Mouse (Mus musculus) brown adipose tissue, adult 24 weeks (tissue): ENCODE results near the gene Ice1. TPM values are rescaled to one million over a fixed set of nuclear protein-coding genes. Genes with fewer than 3 reads are reported as not detected.

Experiments used
- H3K27ac ChIP-seq: fragments of 200-500 bp; replicated peaks from 2 replicates; pipeline ENCODE4 v1.5.1; 2012; ENCODE audit warnings: low read depth, mild to moderate bottlenecking, low read length
- H3K4me1 ChIP-seq: fragments of 200-500 bp; 2 replicates; pipeline ENCODE4 v1.6.1; 2012; ENCODE audit warnings: low read length, mixed read lengths; ENCODE audit not compliant: control insufficient read depth, insufficient read depth, insufficient read length
- H3K4me3 ChIP-seq: fragments of 200-500 bp; 2 replicates; pipeline ENCODE4 v1.5.1; 2012; ENCODE audit warnings: low read depth, mild to moderate bottlenecking, low read length, moderate library complexity; ENCODE audit not compliant: insufficient read depth
- polyA plus RNA-seq: library from polyadenylated mRNA; stranded (reverse); fragments of >200 nt; gene quantifications from 2 replicates; pipeline ENCODE4 v1.2.4, GENCODE M21; 2012; ENCODE audit not compliant: missing spikeins, insufficient read depth, insufficient read length

Gene Ice1
- polyA plus RNA-seq, 1 experiment: 5.4 TPM

DNA sequence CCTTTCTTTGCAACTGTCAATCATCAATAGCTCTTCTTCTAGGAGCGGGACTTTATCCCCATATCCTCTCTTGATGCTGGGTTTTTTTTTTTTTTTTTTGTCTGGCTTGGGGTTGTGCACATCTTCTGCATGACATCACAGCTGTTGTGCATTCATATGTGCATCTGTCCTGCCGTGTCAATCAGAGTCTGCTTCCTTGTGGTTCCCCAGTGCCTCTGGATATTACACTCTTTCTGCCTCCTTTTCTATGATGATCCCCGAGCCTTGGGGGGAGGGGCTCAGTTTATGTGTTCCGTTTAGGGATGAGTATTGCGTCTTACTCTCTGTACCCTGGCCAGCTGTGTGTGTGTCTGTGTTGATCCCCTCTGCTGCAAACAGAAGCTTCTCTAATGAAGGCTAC is 84.0 kb downstream of the Ice1 start:
- H3K27ac ChIP-seq: no peak overlapping the region
- no peak overlapping the region for H3K4me3 ChIP-seq
- H3K4me1 ChIP-seq: no peaks in the 10 kb centered on the region

DNA sequence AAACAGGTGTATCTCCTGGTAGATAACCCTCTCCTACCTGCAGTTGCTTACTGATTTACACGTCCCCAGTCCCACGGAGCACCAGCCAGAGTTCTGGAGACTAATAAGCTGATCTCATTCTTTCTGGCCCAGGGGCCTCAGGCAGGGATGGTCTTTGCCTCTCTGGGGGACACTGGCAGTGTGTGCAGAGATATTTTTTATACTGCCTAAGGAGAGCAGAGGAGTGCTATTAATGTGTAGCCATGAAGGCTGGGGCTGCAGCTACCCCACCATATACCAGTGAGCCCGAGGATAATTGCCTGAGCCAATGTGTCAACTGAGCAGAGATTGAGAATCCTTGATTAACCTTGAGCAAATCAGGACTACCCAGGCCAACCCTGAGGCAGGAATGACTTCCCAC is 90.0 kb downstream of the Ice1 start:
- H3K4me3 ChIP-seq: no peak overlapping the region
- no peaks in the 10 kb centered on the region for H3K4me1 ChIP-seq
- H3K27ac ChIP-seq: no peak overlapping the region

- H3K4me1 ChIP-seq: no peaks in the 10 kb centered on the region
- H3K27ac ChIP-seq: no peak overlapping the region
- no peak overlapping the region for H3K4me3 ChIP-seq
These were observed 92.2 kb downstream of the Ice1 start for GRCm38 (mm10) chr13:70545261-70545660.

DNA sequence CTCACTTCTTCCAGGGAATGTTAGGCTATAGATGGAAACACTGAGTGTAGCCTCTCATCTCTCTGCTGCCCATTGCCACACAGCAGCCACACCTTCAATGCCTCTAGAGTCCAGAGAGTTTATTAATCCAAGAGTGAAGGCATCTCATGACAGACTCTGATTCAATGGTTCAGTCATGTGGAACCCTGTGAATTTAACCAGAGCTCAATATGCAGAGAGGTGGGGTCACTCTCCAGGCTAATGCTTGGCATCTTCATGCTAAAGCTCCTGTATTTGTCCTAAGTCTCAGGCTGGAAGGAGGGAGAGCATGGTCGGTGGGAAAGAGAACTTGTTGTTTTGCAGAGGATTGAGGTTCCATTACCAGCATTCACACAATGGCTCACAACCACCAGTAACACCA is 97.6 kb downstream of the Ice1 start:
- Histone ChIP-seq H3K27ac (no peak overlapping the region), H3K4me3 (no peak overlapping the region), H3K4me1 (no peaks in the 10 kb centered on the region)

DNA sequence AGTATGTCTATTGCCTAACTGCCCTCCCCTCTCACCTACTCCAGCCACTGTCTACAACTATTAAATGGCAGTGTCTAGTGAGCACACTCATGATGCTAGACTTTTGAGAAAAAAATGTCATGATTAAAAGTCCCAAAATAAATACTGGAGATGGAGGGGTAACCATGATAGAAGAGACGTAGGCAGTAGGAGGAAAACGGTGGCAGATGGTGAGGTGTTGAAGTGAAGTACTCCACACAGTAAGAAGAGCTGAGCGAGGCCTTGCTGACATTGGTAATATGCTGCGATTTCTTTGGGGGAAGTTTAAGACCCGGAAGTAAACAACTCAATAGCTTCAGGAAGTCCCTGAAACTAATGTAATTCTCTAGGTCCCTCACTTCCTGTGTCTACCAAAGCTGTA is 104.0 kb downstream of the Ice1 start:
- Histone ChIP-seq H3K27ac (no peak overlapping the region), H3K4me1 (no peaks in the 10 kb centered on the region), H3K4me3 (no peak overlapping the region)

DNA sequence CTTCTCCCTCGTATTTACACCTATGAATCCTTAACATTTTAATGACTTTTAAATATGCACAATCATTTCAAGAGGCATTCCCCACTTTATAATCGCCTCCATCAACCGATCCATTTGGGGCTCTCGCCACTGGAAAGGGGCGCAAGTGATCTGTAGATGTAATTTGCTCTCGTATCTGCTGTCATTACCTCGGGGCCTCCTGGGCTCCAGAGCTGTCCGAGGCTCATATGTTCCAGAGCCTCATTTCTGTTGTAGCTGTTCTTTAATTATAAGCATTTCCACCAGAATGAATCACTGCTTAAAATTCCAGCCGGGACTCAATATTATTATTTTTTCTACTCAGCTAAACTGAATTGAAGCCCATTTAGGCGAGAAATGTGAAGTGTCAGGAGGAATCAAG is 104.7 kb downstream of the Ice1 start:
- Histone ChIP-seq H3K4me3 (no peak overlapping the region), H3K4me1 (no peaks in the 10 kb centered on the region), H3K27ac (no peak overlapping the region)

DNA sequence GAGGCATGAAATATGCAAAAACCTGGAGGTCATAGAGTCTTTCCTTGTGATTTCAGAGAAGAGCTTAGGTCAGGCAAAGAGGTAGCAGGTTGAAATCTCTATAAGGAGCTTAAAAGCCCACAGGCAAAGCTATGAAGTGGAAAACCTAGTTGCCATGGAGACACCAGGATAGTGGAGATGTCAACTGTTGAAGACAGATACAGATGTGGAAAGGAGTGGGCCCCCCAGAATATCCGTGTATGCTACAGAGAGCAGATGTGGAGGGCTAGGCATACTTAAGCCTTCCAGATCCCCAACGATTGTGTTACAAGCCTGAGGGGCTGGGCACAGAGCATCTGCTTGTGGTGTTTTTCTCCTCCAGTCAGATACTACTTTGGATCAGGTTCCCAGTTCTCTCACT is 119.8 kb downstream of the Ice1 start:
- H3K4me1 ChIP-seq: no peaks in the 10 kb centered on the region
- H3K27ac ChIP-seq: no peak overlapping the region
- H3K4me3 ChIP-seq: no peak overlapping the region

- H3K4me3 ChIP-seq: no peak overlapping the region
- no peak overlapping the region for H3K27ac ChIP-seq
- no peaks in the 10 kb centered on the region for H3K4me1 ChIP-seq
These were observed 122.4 kb downstream of the Ice1 start for GRCm38 (mm10) chr13:70515004-70515403.

DNA sequence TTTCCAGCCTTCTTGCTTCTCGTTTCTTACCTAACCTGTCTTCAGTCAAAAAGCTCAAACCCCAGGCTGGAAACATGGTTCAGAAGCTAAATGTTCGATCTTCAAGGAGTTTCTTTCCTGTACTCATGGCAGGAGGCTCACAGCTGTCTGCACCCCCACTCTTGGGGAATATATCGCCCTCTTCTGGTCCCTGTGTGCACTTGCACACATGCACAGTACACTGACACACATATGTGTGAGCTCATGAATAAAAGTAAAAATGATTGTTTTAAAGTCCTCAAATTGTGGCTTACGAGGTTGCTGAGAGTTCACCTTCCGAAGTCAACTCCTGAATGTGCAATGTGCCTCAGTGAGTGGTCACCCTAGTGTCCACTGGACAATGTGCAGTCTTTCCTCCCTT is 127.2 kb downstream of the Ice1 start:
- Histone ChIP-seq H3K27ac (no peak overlapping the region), H3K4me1 (no peaks in the 10 kb centered on the region), H3K4me3 (no peak overlapping the region)

DNA sequence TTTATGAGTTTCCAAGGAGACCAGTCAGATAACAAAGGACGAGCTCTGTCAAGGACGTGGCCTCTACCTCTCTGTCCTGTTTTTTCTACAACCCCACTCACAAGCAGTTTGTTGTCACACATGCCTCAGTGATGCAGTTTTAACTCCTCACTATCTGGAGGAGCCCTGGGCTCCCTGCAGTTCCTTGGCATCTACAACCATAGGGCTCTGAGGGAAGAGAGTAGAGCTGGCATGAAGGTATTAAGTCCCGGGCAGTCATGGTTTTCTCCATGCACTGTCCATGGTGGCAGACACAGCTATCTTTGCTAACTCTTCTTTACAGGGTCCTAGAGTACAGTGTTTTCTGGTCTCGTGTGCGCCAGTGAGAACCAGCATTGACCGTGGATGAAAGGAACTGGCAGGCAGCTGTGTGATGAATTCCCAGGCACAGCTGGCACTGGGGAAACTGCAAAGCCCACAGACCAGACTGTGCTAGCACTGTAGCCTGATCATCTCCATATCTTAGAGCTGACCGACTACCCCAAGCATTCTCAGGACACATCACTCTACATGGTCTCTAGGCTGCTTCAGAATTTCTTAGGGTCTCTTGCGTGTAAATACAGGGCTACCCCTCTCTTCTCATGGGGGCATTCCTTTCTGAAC is 127.9 kb downstream of the Ice1 start:
- H3K4me1 ChIP-seq: no peaks in the 10 kb centered on the region
- no peak overlapping the region for H3K27ac ChIP-seq
- H3K4me3 ChIP-seq: no peak overlapping the region

DNA sequence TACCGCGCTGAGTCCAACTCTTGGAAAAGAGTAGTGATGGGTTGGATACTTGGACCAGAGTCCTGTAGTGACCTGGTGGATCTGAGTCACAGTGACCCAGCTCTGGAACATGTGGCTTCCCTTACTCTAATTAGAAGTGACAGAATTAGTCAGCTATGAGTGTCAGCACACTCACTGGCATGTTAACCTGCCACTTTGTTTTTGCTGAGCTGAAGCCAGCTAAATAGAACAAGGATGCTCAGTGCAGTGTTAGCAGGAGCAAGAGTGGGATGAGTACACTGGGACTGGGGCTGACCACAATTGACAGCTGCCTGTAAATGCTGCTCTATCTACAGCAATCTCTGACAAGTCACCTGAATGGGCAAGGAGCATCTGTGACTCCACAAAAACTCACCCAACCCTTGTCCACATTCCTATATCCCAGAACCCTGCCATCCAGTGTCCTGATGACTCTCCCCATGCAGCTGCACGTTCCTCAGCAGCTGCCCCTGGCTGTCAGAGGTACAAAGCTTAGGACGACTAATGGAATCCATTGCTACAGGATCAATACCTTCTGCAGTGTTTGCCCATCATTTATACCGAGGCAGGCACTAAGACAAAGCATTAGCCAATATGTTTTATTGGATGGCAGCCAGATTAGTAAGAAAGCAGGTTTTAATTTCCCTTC is 128.6 kb downstream of the Ice1 start:
- Histone ChIP-seq H3K4me1 (no peaks in the 10 kb centered on the region), H3K27ac (no peak overlapping the region), H3K4me3 (no peak overlapping the region)

Other genes with a start within 250 kb of the Ice1 start
- gene Adamts16, start 204.2 kb upstream of the Ice1 start, polyA plus RNA-seq: 0.33 and 0.63 TPM in 2 replicates